Mouse (Mus musculus) forebrain, embryonic 14.5 days (tissue): ENCODE data around the gene Itpr1. TPM values are rescaled to one million over a fixed set of nuclear protein-coding genes. Genes with fewer than 3 reads are reported as not detected.

Experiments used
- ATAC-seq: fragments of 200-750 bp; cut with Nextera tagmentation; 2 replicates; pipeline ENCODE4 v1.8.0; 2017; ENCODE audit warnings: mild to moderate bottlenecking, moderate library complexity
- DNase-seq: peaks from one replicate; pipeline ENCODE4 v3.0.0-alpha.2; 2015; ENCODE audit warnings: low spot score
- H3K27ac ChIP-seq: fragments of 300-500 bp; sonication (generic); 2 replicates; pipeline ENCODE4 v1.5.1; 2014; ENCODE audit warnings: low read depth, mild to moderate bottlenecking, control low read depth, low read length, moderate library complexity
- H3K27me3 ChIP-seq: fragments of 300-500 bp; sonication (generic); replicated peaks from 2 replicates; pipeline ENCODE4 v1.6.1; 2014; ENCODE audit warnings: low read length, control low read depth, mixed read lengths; ENCODE audit not compliant: control insufficient read depth, insufficient read depth
- H3K36me3 ChIP-seq: fragments of 300-500 bp; sonication (generic); 2 replicates; pipeline ENCODE4 v1.6.1; 2014; ENCODE audit warnings: low read length, control low read depth; ENCODE audit not compliant: control insufficient read depth, insufficient read depth
- H3K4me1 ChIP-seq: fragments of 300-500 bp; sonication (generic); 2 replicates; pipeline ENCODE4 v1.6.1; 2014; ENCODE audit warnings: antibody characterized with exemption, low read length, control low read depth; ENCODE audit not compliant: control insufficient read depth, insufficient read depth
- H3K4me2 ChIP-seq: fragments of 300-500 bp; sonication (generic); 2 replicates; pipeline ENCODE4 v1.6.1; 2014; ENCODE audit warnings: mild to moderate bottlenecking, control low read depth, low read length
- H3K4me3 ChIP-seq: fragments of 300-500 bp; sonication (generic); 2 replicates; pipeline ENCODE4 v1.5.1; 2014; ENCODE audit warnings: low read depth, low read length, control low read depth
- H3K9ac ChIP-seq: fragments of 300-500 bp; sonication (generic); 2 replicates; pipeline ENCODE4 v1.6.1; 2014; ENCODE audit warnings: mild to moderate bottlenecking, low read length, control low read depth, moderate library complexity
- H3K9me3 ChIP-seq: fragments of 300-500 bp; sonication (generic); replicated peaks from 2 replicates; pipeline ENCODE4 v1.6.1; 2016; ENCODE audit warnings: low read length, control low read depth, mixed read lengths; ENCODE audit not compliant: control insufficient read depth
- WGBS: fragments of 180-500 bp; shearing (Covaris S2); extraction: QIAGEN DNeasy Blood & Tissue Kit; methylation state at CpG from one replicate; pipeline ENCODE4 v1.1.7; 2014; 5-methylcytosine and 5-hydroxymethylcytosine counted together
- polyA plus RNA-seq: library from polyadenylated mRNA; unstranded; fragments of >200 nt; fragmentation: Nextera tagmentation; extraction: Ambion mirVana; gene quantifications from 2 replicates; pipeline ENCODE4 v1.2.1, GENCODE M21; 2014

Itpr1 gene
- polyA plus RNA-seq, 1 experiment from 2014 or later, result 5.2 TPM

DNA sequence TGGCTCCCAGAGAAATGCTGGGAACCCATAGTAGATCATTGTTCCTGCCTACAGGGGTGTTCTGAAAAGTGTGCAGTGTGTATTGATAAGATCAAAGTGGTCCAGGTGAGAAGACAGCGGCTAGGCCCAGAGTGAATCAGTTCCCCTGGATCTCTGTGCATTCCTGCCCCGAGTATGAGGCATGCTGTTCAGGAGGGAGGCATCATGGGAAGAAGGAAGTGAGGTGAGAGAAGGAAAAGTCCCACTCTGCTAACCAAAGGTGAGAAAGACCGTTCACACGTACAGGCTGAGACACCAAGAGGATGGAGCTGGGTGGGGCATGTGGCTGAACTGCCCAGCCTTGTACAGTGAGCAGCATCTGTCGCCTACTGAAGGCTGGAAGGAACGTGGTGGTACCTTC is 327.5 kb downstream of the Itpr1 start:
- Histone ChIP-seq H3K27ac (no peak overlapping the region), H3K4me1 (no peaks in the 10 kb centered on the region), H3K9me3 (no peaks in the 10 kb centered on the region), H3K36me3 (no peaks in the 10 kb centered on the region), H3K9ac (no peak overlapping the region), H3K27me3 (no peaks in the 10 kb centered on the region), H3K4me3 (no peak overlapping the region), H3K4me2 (no peak overlapping the region)
- DNase-seq, result no peak
- WGBS, result 92% methylated on average over 6 of the region's 6 CpGs
- no peak for ATAC-seq

DNA sequence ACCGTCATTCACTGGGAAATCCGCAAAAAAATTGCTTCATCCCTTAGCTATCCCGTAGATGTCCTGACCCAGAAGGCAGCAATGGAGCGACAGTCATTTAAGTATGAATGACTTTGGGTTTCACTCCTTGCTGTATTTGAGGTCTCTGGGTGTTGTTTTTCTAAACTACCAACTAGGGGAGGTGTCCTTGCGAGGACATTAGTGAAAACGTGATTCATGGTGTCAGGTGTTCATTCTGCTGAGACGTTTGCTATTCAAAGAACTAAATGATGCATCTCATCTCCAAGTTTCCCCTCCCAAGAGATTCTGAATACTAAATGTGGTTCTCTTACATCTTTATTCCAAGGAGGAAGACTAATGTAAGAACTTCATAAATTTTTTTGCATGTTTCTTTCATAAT is 332.0 kb downstream of the Itpr1 start:
- Histone ChIP-seq H3K4me3 (no peak overlapping the region), H3K4me1 (no peaks in the 10 kb centered on the region), H3K9me3 (no peaks in the 10 kb centered on the region), H3K4me2 (no peak overlapping the region), H3K27me3 (no peaks in the 10 kb centered on the region), H3K27ac (no peak overlapping the region), H3K36me3 (no peaks in the 10 kb centered on the region), H3K9ac (no peak overlapping the region)
- ATAC-seq (no peak), DNase-seq (no peak)
- WGBS, result 79% methylated on average over 7 of the region's 7 CpGs

DNA sequence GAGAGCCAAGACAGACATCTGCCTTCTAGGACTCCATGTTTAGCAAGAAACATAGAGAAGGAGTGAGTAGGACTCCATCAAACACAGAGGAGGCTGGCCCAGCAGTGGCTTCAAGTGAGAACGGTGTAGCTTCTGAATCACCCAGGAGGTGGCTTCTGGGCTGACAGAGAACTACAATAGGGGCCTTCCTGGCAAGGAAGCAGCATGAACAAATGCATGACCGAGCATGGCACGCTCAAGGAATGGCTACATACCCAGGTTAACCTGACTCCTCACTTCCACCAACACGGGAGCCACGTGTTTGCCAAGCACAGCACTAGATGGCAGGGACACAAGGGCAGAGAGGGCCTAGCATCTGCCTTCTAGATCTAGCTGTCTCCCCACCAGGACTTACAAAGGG is 332.6 kb downstream of the Itpr1 start:
- no peaks in the 10 kb centered on the region for H3K36me3 ChIP-seq
- ATAC-seq (no peak), DNase-seq (no peak)
- H3K9ac ChIP-seq, result no peak overlapping the region
- H3K9me3 ChIP-seq, result no peaks in the 10 kb centered on the region
- H3K4me3 ChIP-seq, result no peak overlapping the region
- no peaks in the 10 kb centered on the region for H3K4me1 ChIP-seq
- no peak overlapping the region for H3K4me2 ChIP-seq
- H3K27me3 ChIP-seq, result no peaks in the 10 kb centered on the region
- H3K27ac ChIP-seq, result no peak overlapping the region
- 71% methylated on average over 5 of the region's 5 CpGs for WGBS

DNA sequence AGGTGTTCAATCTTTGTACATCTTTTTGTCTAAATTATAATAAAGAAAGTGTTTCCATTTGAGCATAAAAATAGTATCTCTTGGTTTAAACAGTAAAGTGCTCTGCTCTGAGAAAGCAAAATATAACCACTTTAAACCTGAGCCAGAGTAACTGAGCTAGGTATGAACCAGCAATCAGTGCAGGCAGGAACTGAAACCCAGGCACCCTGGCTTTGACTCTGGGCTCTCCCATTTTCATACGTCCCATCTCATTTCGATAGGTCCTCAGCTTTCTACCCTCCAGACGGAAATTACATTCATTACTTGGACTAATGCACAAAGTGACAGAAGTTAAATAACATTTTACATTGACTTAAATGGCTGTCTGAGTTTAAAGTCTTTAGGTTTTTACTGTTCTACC is 335.5 kb downstream of the Itpr1 start:
- no peak overlapping the region for H3K9ac ChIP-seq
- no peaks in the 10 kb centered on the region for H3K4me1 ChIP-seq
- ATAC-seq (no peak), DNase-seq (no peak)
- no peak overlapping the region for H3K4me2 ChIP-seq
- 88% methylated on average over 3 of the region's 3 CpGs for WGBS
- H3K36me3 ChIP-seq, result no peaks in the 10 kb centered on the region
- no peaks in the 10 kb centered on the region for H3K27me3 ChIP-seq
- no peak overlapping the region for H3K27ac ChIP-seq
- no peak overlapping the region for H3K4me3 ChIP-seq
- H3K9me3 ChIP-seq, result no peaks in the 10 kb centered on the region

DNA sequence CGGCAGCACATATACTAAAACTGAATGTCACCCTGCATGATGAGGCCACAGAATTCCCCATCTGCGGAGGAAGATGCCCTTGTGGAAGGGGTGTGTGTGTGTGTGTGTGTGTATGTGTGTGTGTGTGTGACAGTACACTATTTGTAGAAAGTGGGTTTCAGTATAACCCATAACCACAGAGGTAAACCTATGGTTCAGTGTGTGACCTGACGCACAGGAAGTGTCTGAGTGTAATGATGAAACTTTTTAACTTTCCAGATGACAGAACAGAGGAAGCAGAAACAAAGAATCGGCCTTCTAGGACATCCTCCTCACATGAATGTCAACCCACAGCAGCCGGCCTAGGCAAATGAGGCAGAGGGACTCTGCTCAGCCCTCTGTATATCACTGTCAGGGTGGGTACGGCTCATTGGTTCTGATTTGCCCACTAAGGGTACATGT is 336.6 kb downstream of the Itpr1 start:
- Histone ChIP-seq H3K27ac (no peak overlapping the region), H3K4me1 (no peaks in the 10 kb centered on the region), H3K4me3 (no peak overlapping the region), H3K27me3 (no peaks in the 10 kb centered on the region), H3K9me3 (no peaks in the 10 kb centered on the region), H3K4me2 (no peak overlapping the region), H3K9ac (no peak overlapping the region), H3K36me3 (no peaks in the 10 kb centered on the region)
- DNase-seq, result no peak
- ATAC-seq, result no peak
- 84% methylated on average over 6 of the region's 6 CpGs for WGBS

DNA sequence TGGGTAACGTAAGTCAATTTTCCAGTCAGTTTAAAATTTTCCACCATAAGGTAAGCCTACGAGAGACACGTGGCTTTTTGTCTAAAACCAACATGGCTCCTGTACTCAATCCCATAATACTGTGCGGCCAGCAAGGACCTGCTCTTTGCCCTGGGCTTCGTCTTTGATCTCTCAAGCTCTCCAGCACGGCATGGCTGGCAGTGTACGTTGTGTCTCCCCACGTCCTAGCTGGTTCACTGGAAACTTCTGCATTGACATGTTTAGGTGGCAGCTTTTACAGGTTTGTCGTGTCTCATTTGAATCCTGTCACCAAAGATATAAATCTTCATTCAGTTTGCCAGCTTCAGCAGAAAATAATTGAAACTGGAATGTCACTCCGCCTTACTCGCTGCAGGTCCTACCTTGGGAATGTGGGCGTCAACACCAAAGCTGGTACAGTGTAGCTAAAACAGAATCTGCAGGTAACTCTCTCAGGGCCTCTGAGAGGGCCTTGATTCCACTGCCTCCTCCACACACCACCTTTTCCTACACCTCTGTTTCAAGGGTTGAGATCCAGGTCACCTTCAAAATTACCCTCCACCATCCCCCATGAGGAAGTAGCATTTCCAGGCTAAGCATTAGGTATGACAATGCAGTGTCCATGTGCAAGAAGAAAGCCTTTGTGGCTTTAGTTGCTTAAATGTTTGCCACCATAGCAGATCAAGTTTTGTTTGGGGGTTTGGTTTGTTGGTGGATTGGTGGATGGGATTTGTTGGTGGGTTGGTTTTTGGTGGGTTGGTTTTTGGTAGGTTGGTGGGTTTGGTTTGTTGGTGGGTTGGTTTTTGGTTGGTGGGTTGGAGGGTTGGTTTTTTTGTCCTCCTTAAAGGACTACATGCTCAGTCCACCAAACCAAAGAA is 339.1 kb downstream of the Itpr1 start:
- Histone ChIP-seq H3K4me3 (no peak overlapping the region), H3K27ac (no peak overlapping the region), H3K4me1 (no peaks in the 10 kb centered on the region), H3K36me3 (no peaks in the 10 kb centered on the region), H3K9ac (no peak overlapping the region), H3K4me2 (no peak overlapping the region), H3K9me3 (no peaks in the 10 kb centered on the region), H3K27me3 (no peaks in the 10 kb centered on the region)
- ATAC-seq, result no peak
- no peak for DNase-seq
- 96% methylated on average over 12 of the region's 12 CpGs for WGBS

DNA sequence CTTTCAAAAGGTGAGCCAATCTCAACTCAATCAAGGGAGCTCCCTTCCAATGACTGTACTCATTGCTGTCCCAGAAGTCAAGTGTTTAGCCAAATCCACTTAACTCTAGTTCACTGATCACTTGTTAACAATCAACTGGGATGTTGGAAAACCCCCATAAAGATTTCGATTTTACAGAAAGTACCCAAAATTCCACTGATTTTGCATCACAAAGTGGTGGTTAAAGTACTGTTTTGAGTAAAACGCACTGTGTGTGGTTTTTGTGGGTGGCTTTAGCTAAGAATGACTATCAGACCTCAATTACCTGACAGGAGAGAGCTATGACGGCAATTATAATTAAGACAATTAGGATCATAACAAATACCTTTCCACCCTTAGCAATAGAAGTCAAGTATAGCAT is 340.1 kb downstream of the Itpr1 start:
- DNase-seq (no peak), ATAC-seq (no peak)
- H3K4me2 ChIP-seq, result no peak overlapping the region
- WGBS, result 92% methylated on average over 3 of the region's 3 CpGs
- H3K4me3 ChIP-seq, result no peak overlapping the region
- H3K4me1 ChIP-seq, result no peaks in the 10 kb centered on the region
- H3K36me3 ChIP-seq, result no peaks in the 10 kb centered on the region
- no peak overlapping the region for H3K27ac ChIP-seq
- H3K27me3 ChIP-seq, result no peaks in the 10 kb centered on the region
- no peaks in the 10 kb centered on the region for H3K9me3 ChIP-seq
- no peak overlapping the region for H3K9ac ChIP-seq

DNA sequence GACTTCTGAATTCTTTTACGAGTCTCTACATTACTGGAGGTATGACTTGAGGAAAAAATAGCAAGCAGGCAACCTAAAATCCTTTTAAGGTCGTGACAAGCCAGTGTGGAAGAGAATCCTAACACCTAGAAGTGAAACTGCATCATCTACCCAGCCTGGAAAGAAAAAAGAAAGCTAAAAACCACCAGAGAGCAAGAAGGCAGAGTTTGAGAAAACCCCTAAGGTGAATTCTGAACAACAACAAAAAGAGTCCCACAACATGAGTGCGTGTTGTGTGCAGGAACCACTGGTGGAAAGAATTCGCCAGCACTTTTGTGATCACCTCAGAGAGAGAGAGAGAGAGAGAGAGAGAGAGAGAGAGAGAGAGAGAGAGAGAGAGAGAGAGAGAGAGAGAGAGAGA is 340.6 kb downstream of the Itpr1 start:
- ATAC-seq (no peak), DNase-seq (no peak)
- no peak overlapping the region for H3K27ac ChIP-seq
- no peaks in the 10 kb centered on the region for H3K36me3 ChIP-seq
- no peaks in the 10 kb centered on the region for H3K27me3 ChIP-seq
- no peaks in the 10 kb centered on the region for H3K9me3 ChIP-seq
- no peak overlapping the region for H3K4me3 ChIP-seq
- H3K4me2 ChIP-seq, result no peak overlapping the region
- H3K9ac ChIP-seq, result no peak overlapping the region
- H3K4me1 ChIP-seq, result no peaks in the 10 kb centered on the region
- 85% methylated on average over 4 of the region's 4 CpGs for WGBS

DNA sequence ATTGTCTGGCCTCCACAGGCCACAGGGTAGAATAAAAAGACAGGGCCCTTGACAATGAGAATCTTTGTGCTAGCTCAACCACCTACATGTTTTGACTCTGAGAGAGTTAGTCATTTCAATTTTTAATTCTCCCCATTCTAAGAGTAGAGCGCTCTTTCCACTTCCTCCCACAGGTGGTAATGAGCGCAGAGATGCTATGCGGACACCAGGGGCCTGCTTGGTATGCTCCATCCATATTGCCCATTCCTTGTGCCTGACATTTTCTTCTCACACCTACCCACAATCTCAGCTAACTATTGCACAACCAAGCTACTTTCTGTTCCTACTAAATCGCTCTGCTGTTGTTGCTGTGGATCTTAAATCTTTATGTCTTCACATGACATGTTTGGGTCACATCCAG is 341.5 kb downstream of the Itpr1 start:
- no peak overlapping the region for H3K4me3 ChIP-seq
- no peak overlapping the region for H3K9ac ChIP-seq
- H3K27ac ChIP-seq, result no peak overlapping the region
- DNase-seq, result no peak
- no peak for ATAC-seq
- no peaks in the 10 kb centered on the region for H3K27me3 ChIP-seq
- H3K36me3 ChIP-seq, result no peaks in the 10 kb centered on the region
- no peak overlapping the region for H3K4me2 ChIP-seq
- no peaks in the 10 kb centered on the region for H3K9me3 ChIP-seq
- WGBS, result 98% methylated on average over 4 of the region's 4 CpGs
- no peaks in the 10 kb centered on the region for H3K4me1 ChIP-seq
